24 mouse cellular contexts compared by ENCODE assay signal in genomic region chr1:182302916-182303315, GRCm38 (mm10). TPM values are rescaled to one million over a fixed set of nuclear protein-coding genes. Genes with fewer than 3 reads are reported as not detected.
DNase-seq lines count a peak whose midpoint lies in the region; ATAC-seq and TF ChIP-seq lines count a peak whose summit lies in the region.
"Had no signal": no experiment of that assay in that cellular context is flagged by ENCODE, and none has a peak within 500 bp of the region (broad histone marks: within the 10 kb centered on the region; RNA-seq: fewer than 3 reads in every experiment).

No protein-coding gene starts in this region.

- no peaks in the 10 kb centered on the region for H3K36me3 ChIP-seq in CH12.LX (replicated peaks in 1 of 2; ENCODE audit: control insufficient read depth in 1 of 2, insufficient read depth in 1 of 2, low read length in 1 of 2)
- H3K36me3 ChIP-seq in forebrain, embryonic 13.5 days (ENCODE audit: poor library complexity, severe bottlenecking), result no peaks in the 10 kb centered on the region
- H3K36me3 ChIP-seq: embryonic facial prominence, embryonic 13.5 days; forebrain, embryonic 10.5 days; heart, embryonic 13.5 days; hindbrain, embryonic 12.5 days; hindbrain, embryonic 15.5 days had no signal

- no peak for TF ChIP-seq EP300 in CH12.LX (IDR thresholded peaks at IDR 0.05; ENCODE audit: low read length)

- in situ Hi-C loops in CH12.LX (cut with MboI; ENCODE audit: low pct_ligation_motif_present, low pct_unique_long_range_greater_than_20kb, low sequenced_read_pairs), result no loop called here

- peak overlapping the region; percentile 57 for H3K4me2 ChIP-seq in CH12.LX (ENCODE audit: insufficient read depth, low read depth, poor library complexity, severe bottlenecking)
- H3K4me2 ChIP-seq in forebrain, embryonic 13.5 days, result no peak overlapping the region
- H3K4me2 ChIP-seq: embryonic facial prominence, embryonic 13.5 days; heart, embryonic 13.5 days; hindbrain, embryonic 12.5 days; hindbrain, embryonic 15.5 days had no signal

- H3K4me3 ChIP-seq in CH12.LX (replicated peaks in 1 of 3; ENCODE audit: low read depth in 2 of 3, low read length in 2 of 3, poor library complexity in 1 of 3), result no peak overlapping the region
- H3K4me3 ChIP-seq in forebrain, embryonic 13.5 days, result no peak overlapping the region
- H3K4me3 ChIP-seq: embryonic facial prominence, embryonic 13.5 days; forebrain, embryonic 10.5 days; heart, embryonic 13.5 days; hindbrain, embryonic 12.5 days; hindbrain, embryonic 15.5 days had no signal

- intact Hi-C loops in heart, postnatal 25 days (cut with DNase I), result no loop called here

- peak; percentile 18 for DNase-seq in heart, adult 11 months
- no peak for DNase-seq in heart, postnatal 25 days (ENCODE audit: low spot score)
- DNase-seq in CH12.LX (ENCODE audit: extremely low read depth), result no peak
- peak; percentile 40 for DNase-seq in brain, adult 2 months (ENCODE audit: low read depth, low spot score)
- DNase-seq in embryo, embryonic 10.5 days (ENCODE audit: low spot score), result no peak
- DNase-seq: adrenal gland, adult 8-10 months; adrenal gland, postnatal 25 days; cerebellum, adult 18-20 months; cerebellum, adult 9-10 months; cerebellum, postnatal 14 days; forebrain, postnatal 0 days; gastrocnemius, postnatal 10 days; gastrocnemius, postnatal 36 days; heart, postnatal 14 days had no signal

- no peak for TF ChIP-seq RAD21 in CH12.LX (IDR thresholded peaks at IDR 0.05; ENCODE audit: low read depth, low read length)

- no peak for TF ChIP-seq CTCF in CH12.LX (conservative IDR thresholded peaks at IDR 0.05 in 1 of 2, IDR thresholded peaks at IDR 0.05 in 1 of 2; ENCODE audit: low read depth in 2 of 2, low read length in 2 of 2)

- peak overlapping the region; percentile 57; the same call in 1 of the 2 replicates for H3K9ac ChIP-seq in CH12.LX (ENCODE audit: insufficient read depth, low read depth)
- no peak overlapping the region for H3K9ac ChIP-seq in forebrain, embryonic 13.5 days
- H3K9ac ChIP-seq: embryonic facial prominence, embryonic 13.5 days; forebrain, postnatal 0 days; heart, embryonic 13.5 days; hindbrain, embryonic 12.5 days; hindbrain, embryonic 15.5 days had no signal

- no peak for TF ChIP-seq POLR2A in CH12.LX (IDR thresholded peaks at IDR 0.05; ENCODE audit: low read depth, low read length)

- H3K79me2 ChIP-seq in CH12.LX (replicated peaks; ENCODE audit: control insufficient read depth, extremely low read depth, insufficient read depth, poor library complexity, severe bottlenecking), result no peaks in the 10 kb centered on the region

- peaks cover 4 to 15% of the 10 kb centered on the region in 2 experiments; a peak in 3 of 4 replicates for H3K4me1 ChIP-seq in CH12.LX (ENCODE audit: control insufficient read depth in 1 of 2, insufficient read depth in 2 of 2)
- no peaks in the 10 kb centered on the region for H3K4me1 ChIP-seq in forebrain, embryonic 13.5 days
- H3K4me1 ChIP-seq: embryonic facial prominence, embryonic 13.5 days; forebrain, embryonic 10.5 days; heart, embryonic 13.5 days; hindbrain, embryonic 12.5 days; hindbrain, embryonic 15.5 days had no signal

- H3K27ac ChIP-seq in CH12.LX (ENCODE audit: insufficient read depth, low read depth), result no peak overlapping the region
- H3K27ac ChIP-seq in forebrain, embryonic 13.5 days, result no peak overlapping the region
- H3K27ac ChIP-seq: embryonic facial prominence, embryonic 13.5 days; forebrain, embryonic 10.5 days; heart, embryonic 13.5 days; hindbrain, embryonic 12.5 days; hindbrain, embryonic 15.5 days had no signal

- no peaks in the 10 kb centered on the region for H3K9me3 ChIP-seq in CH12.LX (replicated peaks; ENCODE audit: low read length)
- no peaks in the 10 kb centered on the region for H3K9me3 ChIP-seq in forebrain, embryonic 13.5 days (replicated peaks)
- H3K9me3 ChIP-seq: embryonic facial prominence, embryonic 13.5 days; forebrain, embryonic 10.5 days; heart, embryonic 13.5 days; hindbrain, embryonic 12.5 days; hindbrain, embryonic 15.5 days had no signal

- dilution Hi-C loops in CH12.LX (cut with MboI; ENCODE audit: extremely low pct_ligation_motif_present, extremely low pct_unique_long_range_greater_than_20kb, low sequenced_read_pairs), result no loop called here

- 90% methylated on average over 5 of the region's 5 CpGs for WGBS in forebrain, embryonic 13.5 days

- H3K27me3 ChIP-seq in CH12.LX (replicated peaks), result no peaks in the 10 kb centered on the region
- no peaks in the 10 kb centered on the region for H3K27me3 ChIP-seq in forebrain, embryonic 13.5 days
- H3K27me3 ChIP-seq: embryonic facial prominence, embryonic 13.5 days; heart, embryonic 13.5 days; hindbrain, embryonic 12.5 days; hindbrain, embryonic 15.5 days had no signal

- ATAC-seq in forebrain, embryonic 13.5 days, result no peak
- ATAC-seq: activated CD4-positive, CD25-positive, alpha-beta regulatory T cell, adult 4 months; CD4-positive, CD25-positive, alpha-beta regulatory T cell, adult 4 months; forebrain, embryonic 14.5 days; forebrain, postnatal 0 days; intestine, postnatal 0 days had no signal

TF ChIP-seq in CH12.LX, 34 proteins besides CTCF, POLR2A, EP300 and RAD21:
- TF ChIP-seq MEF2A (IDR thresholded peaks at IDR 0.05; ENCODE audit: borderline replicate concordance, low read depth, low read length) (peak; percentile 6; the same call in 1 of the 2 replicates), ZNF384 (IDR thresholded peaks at IDR 0.05; ENCODE audit: low read depth, low read length) (no peak), POLR2AphosphoS2 (IDR thresholded peaks at IDR 0.05; ENCODE audit: low read depth, low read length) (no peak), RCOR1 (conservative IDR thresholded peaks at IDR 0.05; ENCODE audit: low read depth, low read length) (no peak), MAX (IDR thresholded peaks at IDR 0.05; ENCODE audit: low read length) (no peak), E2F4 (IDR thresholded peaks at IDR 0.05; ENCODE audit: insufficient replicate concordance, low read depth, low read length) (no peak)

RNA-seq across cellular contexts. Expression of gene Degs1, which starts 20.3 kb away (rescaled TPM):
- 10 to 100 TPM; 54.9 to 60.7 TPM for total RNA-seq in heart, postnatal 25 days (2021)
- total RNA-seq in CH12.LX (2012; rRNA removed), result 54.2 and 57.8 TPM in 2 replicates
- total RNA-seq in CH12.LX (2014; rRNA removed), result 124 TPM in 2 replicates
- 89.3 and 117 TPM in 2 replicates for polyA plus RNA-seq in CH12.LX (2012; ENCODE audit: insufficient read length, low read depth)
- 48.7 and 49.3 TPM in 2 replicates for polyA plus RNA-seq in forebrain, embryonic 13.5 days (2015; fragmentation: Nextera tagmentation; extraction: Ambion mirVana)

RNA-seq across cellular contexts. Expression of gene Fbxo28, which starts 38.5 kb away (rescaled TPM):
- total RNA-seq in heart, postnatal 25 days (2021), result 10 to 100 TPM; 21.3 to 21.5 TPM
- total RNA-seq in CH12.LX (2012; rRNA removed), result 12.6 and 14.2 TPM in 2 replicates
- 12.7 and 13.3 TPM in 2 replicates for total RNA-seq in CH12.LX (2014; rRNA removed)
- polyA plus RNA-seq in CH12.LX (2012; ENCODE audit: insufficient read length, low read depth), result 11.9 and 16.9 TPM in 2 replicates
- polyA plus RNA-seq in forebrain, embryonic 13.5 days (2015; fragmentation: Nextera tagmentation; extraction: Ambion mirVana), result 29.3 TPM in 2 replicates

Comparison
In these comparisons a context has a peak if more than half of its experiments do, and no peak if none do; other contexts are left out.
1. DNase-seq: peak in heart, adult 11 months (single experiment) and brain, adult 2 months (single experiment); none in heart, postnatal 25 days (single experiment), CH12.LX (single experiment) and embryo, embryonic 10.5 days (single experiment).